Mouse (Mus musculus) megakaryocyte, embryonic 14.5 days (primary cell): ENCODE results near the gene Mcm5.

Experiments used
- FLI1 ChIP-seq: IDR thresholded peaks from 2 replicates; pipeline ENCODE4 v1.6.1; 2012; ENCODE audit warnings: low read length, inconsistent platforms, mixed read lengths
- GATA1 ChIP-seq: IDR thresholded peaks from 3 replicates; pipeline ENCODE4 v1.6.1; 2012; ENCODE audit warnings: mixed read lengths, low read length, inconsistent platforms, borderline replicate concordance

DNA sequence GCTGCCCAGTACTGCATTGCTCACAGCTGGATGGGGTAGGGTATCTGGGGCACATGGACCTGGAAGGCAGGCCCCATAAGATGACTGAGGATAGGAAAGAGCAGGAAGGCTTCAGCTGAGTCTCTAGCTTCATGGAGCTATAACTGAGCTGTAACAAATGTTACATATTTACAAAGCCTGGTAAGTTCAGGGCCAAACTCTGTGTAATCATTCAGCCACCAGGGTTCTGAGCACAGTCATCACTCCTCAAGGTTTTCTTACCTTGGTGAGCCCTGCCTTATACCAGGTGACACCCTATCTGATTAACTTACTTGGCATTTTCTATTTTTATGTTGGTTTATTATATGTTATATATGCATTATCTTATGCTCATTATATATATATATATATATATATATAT, 22.2 kb upstream of the Mcm5 start:
- no peak for TF ChIP-seq GATA1
- no peak for TF ChIP-seq FLI1
